25 mouse cellular contexts compared by ENCODE assay signal in the genomic region with DNA sequence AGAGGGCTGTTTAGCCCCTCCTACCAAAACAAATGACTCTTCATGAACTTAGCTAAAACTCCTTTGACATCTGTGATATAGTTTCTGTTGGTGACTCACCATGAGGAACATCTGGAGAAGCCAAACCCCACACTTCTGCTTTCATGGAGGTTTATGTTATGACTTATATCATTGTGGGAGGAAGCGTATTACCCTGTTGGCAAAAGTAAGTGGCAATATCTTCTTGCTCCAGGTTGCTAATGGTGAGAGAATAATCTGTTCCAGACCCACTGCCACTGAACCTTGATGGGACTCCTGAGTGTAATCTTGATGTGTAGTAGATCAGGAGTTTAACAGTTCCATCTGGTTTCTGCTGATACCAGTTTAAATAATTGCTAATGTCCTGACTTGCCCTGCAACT.
DNase-seq lines count a peak whose midpoint lies in the region; ATAC-seq and TF ChIP-seq lines count a peak whose summit lies in the region.
"Had no signal": no experiment of that assay in that cellular context is flagged by ENCODE, and none has a peak within 500 bp of the region (broad histone marks: within the 10 kb centered on the region; RNA-seq: fewer than 3 reads in every experiment).

No protein-coding gene starts in this region.

- H3K27me3 ChIP-seq in CH12.LX (replicated peaks) = no peaks in the 10 kb centered on the region
- H3K27me3 ChIP-seq: forebrain, embryonic 13.5 days; Patski had no signal

- DNase-seq in heart, adult 11 months = peak; percentile 29
- DNase-seq in heart, postnatal 25 days (ENCODE audit: low spot score) = no peak
- peak; percentile 79 for DNase-seq in CH12.LX (ENCODE audit: extremely low read depth)
- DNase-seq in cerebellum, adult 11-12 months = no peak
- DNase-seq in lung, postnatal 4 days = no peak
- DNase-seq in kidney, adult 18-20 months = no peak
- DNase-seq: adrenal gland, postnatal 10 days; adrenal gland, postnatal 36 days; cerebellum, adult 2 months; cerebellum, postnatal 10 days; cerebellum, postnatal 36 days; forebrain, postnatal 0 days; gastrocnemius, postnatal 25 days; heart, postnatal 36 days had no signal

- H3K4me1 ChIP-seq in CH12.LX (ENCODE audit: control insufficient read depth in 1 of 2, insufficient read depth in 2 of 2) = peaks cover 0 to 10% of the 10 kb centered on the region in 2 experiments; a peak in 2 of 4 replicates
- H3K4me1 ChIP-seq: forebrain, embryonic 10.5 days; forebrain, embryonic 13.5 days had no signal

- ATAC-seq in granulocyte monocyte progenitor cell, adult 5-6 weeks (replicated peaks; ENCODE audit: poor library complexity, severe bottlenecking) = peak; percentile 70
- peak; percentile 80 for ATAC-seq in megakaryocyte progenitor cell, adult 5-6 weeks (replicated peaks; ENCODE audit: poor library complexity)
- ATAC-seq: CD4-positive, CD25-positive, alpha-beta regulatory T cell, adult 4 months; forebrain, embryonic 13.5 days; forebrain, postnatal 0 days; hindbrain, postnatal 0 days; inflammation-experienced regulatory T-cells, adult 6 months; intestine, embryonic 16.5 days; Patski had no signal

- peak overlapping the region; percentile 53 to 87 (median 74) for H3K4me3 ChIP-seq in CH12.LX (replicated peaks in 1 of 3; ENCODE audit: low read depth in 2 of 3, low read length in 2 of 3, poor library complexity in 1 of 3)
- H3K4me3 ChIP-seq: forebrain, embryonic 10.5 days; forebrain, embryonic 13.5 days had no signal

- H3K27ac ChIP-seq in CH12.LX (ENCODE audit: insufficient read depth, low read depth) = peak overlapping the region; percentile 96
- H3K27ac ChIP-seq: forebrain, embryonic 10.5 days; forebrain, embryonic 13.5 days; hindbrain, embryonic 14.5 days; hindbrain, postnatal 0 days had no signal

- no peak for TF ChIP-seq POLR2A in CH12.LX (IDR thresholded peaks at IDR 0.05; ENCODE audit: low read depth, low read length)

- peak overlapping the region; percentile 38; the same call in 1 of the 2 replicates for H3K4me2 ChIP-seq in CH12.LX (ENCODE audit: insufficient read depth, low read depth, poor library complexity, severe bottlenecking)
- H3K4me2 ChIP-seq: forebrain, embryonic 13.5 days; heart, embryonic 11.5 days; hindbrain, embryonic 14.5 days had no signal

- no peak for TF ChIP-seq RAD21 in CH12.LX (IDR thresholded peaks at IDR 0.05; ENCODE audit: low read depth, low read length)

- H3K9me3 ChIP-seq in CH12.LX (replicated peaks; ENCODE audit: low read length) = no peaks in the 10 kb centered on the region
- H3K9me3 ChIP-seq: forebrain, embryonic 10.5 days; forebrain, embryonic 13.5 days had no signal

- no peaks in the 10 kb centered on the region for H3K79me2 ChIP-seq in CH12.LX (replicated peaks; ENCODE audit: control insufficient read depth, extremely low read depth, insufficient read depth, poor library complexity, severe bottlenecking)

- intact Hi-C loops in heart, postnatal 25 days (cut with DNase I) = no loop called here

- dilution Hi-C loops in CH12.LX (cut with MboI; ENCODE audit: extremely low pct_ligation_motif_present, extremely low pct_unique_long_range_greater_than_20kb, low sequenced_read_pairs) = no loop called here

- in situ Hi-C loops in CH12.LX (cut with MboI; ENCODE audit: low pct_ligation_motif_present, low pct_unique_long_range_greater_than_20kb, low sequenced_read_pairs) = no loop called here

- no peaks in the 10 kb centered on the region for H3K36me3 ChIP-seq in CH12.LX (replicated peaks in 1 of 2; ENCODE audit: control insufficient read depth in 1 of 2, insufficient read depth in 1 of 2, low read length in 1 of 2)
- H3K36me3 ChIP-seq: forebrain, embryonic 10.5 days had no signal

- no peak for TF ChIP-seq CTCF in CH12.LX (conservative IDR thresholded peaks at IDR 0.05 in 1 of 2, IDR thresholded peaks at IDR 0.05 in 1 of 2; ENCODE audit: low read depth in 2 of 2, low read length in 2 of 2)

- peak; percentile 72 for TF ChIP-seq EP300 in CH12.LX (IDR thresholded peaks at IDR 0.05; ENCODE audit: low read length)

- peak overlapping the region; percentile 90 for H3K9ac ChIP-seq in CH12.LX (ENCODE audit: insufficient read depth, low read depth)
- H3K9ac ChIP-seq: forebrain, embryonic 13.5 days; forebrain, postnatal 0 days; hindbrain, embryonic 14.5 days had no signal

TF ChIP-seq in CH12.LX, 34 proteins besides CTCF, POLR2A, EP300 and RAD21:
- TF ChIP-seq ZC3H11A (IDR thresholded peaks at IDR 0.05; ENCODE audit: low read depth, low read length) (no peak), CHD2 (IDR thresholded peaks at IDR 0.05; ENCODE audit: low read length) (no peak), USF1 (IDR thresholded peaks at IDR 0.05; ENCODE audit: low read depth, low read length) (no peak), CHD1 (IDR thresholded peaks at IDR 0.05; ENCODE audit: low read depth, low read length) (no peak), MEF2A (IDR thresholded peaks at IDR 0.05; ENCODE audit: borderline replicate concordance, low read depth, low read length) (peak; percentile 35; the same call in 1 of the 2 replicates), ETS1 (conservative IDR thresholded peaks at IDR 0.05; ENCODE audit: low read depth, low read length) (peak; percentile 44), JUN (IDR thresholded peaks at IDR 0.05; ENCODE audit: insufficient read depth, low read depth, low read length) (peak; percentile 24; the same call in 1 of the 2 replicates), E2F4 (IDR thresholded peaks at IDR 0.05; ENCODE audit: insufficient replicate concordance, low read depth, low read length) (no peak), TCF12 (IDR thresholded peaks at IDR 0.05; ENCODE audit: low read depth, low read length) (peak; percentile 62)

Comparison
In these comparisons a context has a peak if more than half of its experiments do, and no peak if none do; other contexts are left out.
1. DNase-seq: peak in heart, adult 11 months (single experiment) and CH12.LX (single experiment); none in heart, postnatal 25 days (single experiment), cerebellum, adult 11-12 months (single experiment), lung, postnatal 4 days (0 of 2) and kidney, adult 18-20 months (single experiment).